Mouse (Mus musculus) embryo, embryonic 11 days (tissue): ENCODE measurements at regions not wholly inside any gene's neighbourhood (a gene's known extent, or its start where the extent isn't known, plus 50 kb on each side); places are given as distances from the start of the nearest gene placed in this dataset.

Source experiments
- DNase-seq: peaks from one replicate; pipeline ENCODE4 v3.0.0-alpha.2; 2015

DNA sequence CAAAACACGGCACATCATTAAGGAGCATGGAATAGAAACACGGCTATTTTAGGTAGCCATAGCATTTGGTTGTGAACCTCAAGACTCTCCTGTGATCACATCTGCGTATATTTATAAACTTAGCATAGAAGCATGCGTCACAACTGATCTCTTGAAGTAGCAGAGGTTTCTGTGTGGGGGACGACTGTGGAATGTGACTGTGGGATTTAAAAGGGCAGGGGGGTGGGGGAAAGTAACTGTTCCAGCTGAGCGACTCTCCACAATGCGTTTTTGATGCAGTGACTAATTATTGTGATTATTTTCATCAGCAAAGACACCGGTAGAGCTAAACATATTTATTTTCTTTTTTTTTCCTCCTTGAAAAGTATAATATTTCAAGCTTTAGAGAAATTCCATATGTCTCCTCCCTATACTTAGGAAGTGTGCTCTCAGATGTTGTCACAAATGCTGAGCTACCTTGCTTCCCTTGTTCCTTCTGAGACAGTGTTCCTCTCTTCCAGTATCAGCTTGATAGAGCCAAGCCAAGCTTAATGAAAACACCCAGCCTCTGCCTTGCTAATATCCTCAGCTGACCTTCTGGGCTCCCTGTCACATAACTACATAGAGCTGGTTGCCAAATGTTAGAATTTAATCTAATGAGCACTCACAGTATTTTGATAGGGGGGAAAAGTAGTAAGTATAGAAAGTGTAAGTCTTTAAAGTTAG, 75.0 kb upstream of the Magi3 start:
- no peak for DNase-seq

DNA sequence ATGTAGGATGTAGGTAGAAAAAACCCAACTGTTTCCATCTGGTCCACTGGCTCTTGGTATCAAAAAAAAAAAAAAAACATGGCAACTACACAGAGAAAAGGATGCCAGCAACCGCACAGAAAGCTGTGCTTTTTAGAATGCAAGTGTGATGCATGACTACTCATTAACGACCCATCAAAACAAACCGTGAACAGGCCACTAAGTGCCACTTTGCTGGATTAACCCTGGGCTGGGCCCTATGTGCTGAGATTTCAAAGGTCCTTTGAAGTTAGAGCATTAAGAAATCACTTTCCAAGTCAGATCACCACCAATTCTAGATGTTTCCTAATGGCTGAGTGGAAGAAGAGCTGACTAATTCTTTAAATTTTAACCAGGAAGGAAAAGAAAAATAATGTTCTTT, 73.7 kb upstream of the Magi3 start:
- DNase-seq, result no peak

DNA sequence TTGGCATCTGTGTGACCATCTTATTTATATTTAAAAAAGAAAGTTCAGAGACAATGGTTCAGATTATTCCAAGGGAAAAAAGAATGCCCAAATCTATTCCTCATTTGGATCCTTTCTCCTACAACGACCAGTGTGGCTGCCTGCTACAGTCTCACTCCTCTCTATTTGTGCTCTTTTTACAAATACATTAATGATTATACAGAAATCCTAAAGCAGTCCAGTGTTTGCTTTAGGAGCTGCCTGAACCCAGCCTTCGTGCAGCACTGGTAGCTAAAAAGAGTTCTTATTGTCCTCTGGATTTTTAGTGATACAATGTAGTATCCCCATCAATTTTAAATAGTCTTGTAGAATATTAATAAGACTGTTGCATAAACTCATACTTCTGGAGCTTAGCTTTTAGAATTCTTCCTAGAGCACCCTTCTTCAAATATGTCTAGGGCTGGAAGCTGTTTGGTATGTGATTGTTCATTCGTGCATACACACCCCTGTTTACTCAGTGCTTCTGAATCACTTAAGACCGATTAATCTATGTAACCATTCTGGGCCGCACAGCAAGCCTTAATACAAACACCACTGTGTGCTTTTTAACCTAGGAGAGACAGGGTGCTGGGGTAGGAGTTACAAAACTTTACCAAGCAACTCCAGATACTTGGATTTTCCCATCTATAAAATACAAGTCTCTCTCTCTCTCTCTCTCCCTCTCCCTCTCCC, 69.0 kb upstream of the Magi3 start:
- no peak for DNase-seq

DNA sequence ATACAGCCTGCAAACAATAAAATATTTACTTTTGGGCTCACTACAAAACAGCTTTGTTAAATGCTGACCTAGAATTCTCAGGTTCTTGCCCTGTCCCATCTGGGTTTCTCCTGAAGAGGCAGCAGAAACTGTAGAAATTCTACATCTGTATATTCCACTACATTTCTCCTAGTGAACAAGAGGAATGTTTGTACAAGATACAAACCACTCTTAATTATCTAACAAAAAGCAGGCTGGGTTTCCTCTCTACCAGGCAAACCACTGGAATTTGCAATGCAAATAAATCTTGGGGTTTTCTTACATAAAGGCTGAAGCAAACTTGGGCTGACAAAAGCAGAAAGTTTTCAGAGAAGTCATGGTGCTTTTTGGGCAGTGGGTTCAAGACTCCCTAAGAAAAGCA, 67.7 kb upstream of the Magi3 start:
- no peak for DNase-seq

DNA sequence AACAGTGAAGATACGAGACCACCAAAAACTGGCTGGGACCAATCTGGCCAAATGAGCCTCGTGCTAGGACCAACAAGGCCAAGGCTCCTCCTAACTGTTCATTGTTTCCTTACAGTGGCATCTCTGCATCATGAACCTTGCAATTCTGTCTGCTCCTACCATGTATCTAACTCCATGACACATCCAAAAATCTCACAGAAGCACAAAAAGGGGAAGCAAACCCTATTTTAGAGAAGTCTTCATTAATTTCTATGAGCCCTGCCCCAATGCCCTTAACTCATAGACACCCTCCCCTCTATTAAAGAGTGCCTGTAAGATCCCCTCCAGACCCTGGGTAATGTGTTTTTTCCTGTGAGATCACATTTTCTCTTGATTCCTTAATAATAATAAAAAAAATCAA, 64.8 kb upstream of the Magi3 start:
- no peak for DNase-seq

DNA sequence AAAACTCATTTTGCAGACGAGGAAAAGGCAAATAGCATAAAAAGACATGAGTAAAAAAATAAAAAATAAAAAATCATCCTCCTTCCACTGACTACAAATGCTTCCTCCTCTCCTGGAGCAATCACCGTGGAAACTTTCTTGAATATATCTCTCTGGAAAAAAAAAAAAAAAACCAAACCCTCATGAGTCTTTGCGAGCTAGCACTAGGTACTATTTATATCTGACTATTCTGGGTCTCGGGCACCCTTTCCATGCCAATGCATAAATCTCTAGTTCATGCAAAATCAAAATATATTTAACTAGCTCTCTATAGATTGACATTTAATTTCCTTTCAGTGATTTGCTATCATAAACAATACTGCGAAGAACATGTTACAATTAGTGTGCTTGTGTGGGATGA, 63.7 kb upstream of the Magi3 start:
- no peak for DNase-seq

DNA sequence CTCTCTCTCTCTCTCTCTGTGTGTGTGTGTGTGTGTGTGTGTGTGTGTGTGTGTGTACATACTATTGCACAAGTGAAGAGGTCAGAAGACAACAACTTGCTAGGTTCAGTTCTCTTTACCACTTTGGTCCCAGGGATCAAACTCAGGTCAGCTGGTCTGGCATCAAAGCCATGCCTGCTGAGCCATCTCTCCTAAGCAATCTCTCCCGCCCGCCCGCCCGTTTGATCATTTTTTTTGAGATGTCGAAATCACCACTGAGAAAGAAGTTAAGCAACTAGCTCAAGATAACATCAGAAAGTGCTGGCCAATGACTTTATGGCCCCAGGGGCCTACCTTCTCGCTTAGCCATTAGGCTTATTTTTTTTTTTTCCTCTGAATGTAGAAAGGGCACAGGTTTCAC, 59.3 kb upstream of the Magi3 start:
- DNase-seq, result no peak

DNA sequence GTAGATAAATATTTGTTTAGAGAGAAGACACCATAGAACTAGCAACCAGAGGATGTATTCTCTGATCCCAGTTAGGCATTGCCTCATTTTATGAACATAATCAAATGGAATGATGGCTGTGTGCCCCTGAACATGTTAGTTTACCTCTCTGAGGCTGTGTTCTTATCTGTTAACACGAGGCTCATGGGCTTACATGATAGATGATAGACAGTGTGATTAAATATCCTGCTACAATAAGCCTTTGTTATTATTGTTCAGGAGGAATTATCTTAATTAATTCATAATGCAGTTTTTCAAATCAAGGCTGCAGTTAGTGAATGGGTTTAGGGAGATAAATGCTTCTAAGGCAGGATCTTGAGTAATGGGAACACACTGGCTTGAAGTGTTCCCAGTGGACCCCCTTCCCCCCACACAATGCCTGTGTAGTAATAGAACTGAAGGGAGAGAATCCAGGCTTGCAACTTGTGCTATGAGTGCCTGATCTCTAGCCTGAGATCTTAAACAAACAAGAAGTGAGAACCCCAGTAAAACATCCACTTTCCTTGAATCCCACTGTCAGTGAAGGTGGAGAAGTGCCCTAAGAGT, 54.6 kb upstream of the Magi3 start:
- no peak for DNase-seq

DNA sequence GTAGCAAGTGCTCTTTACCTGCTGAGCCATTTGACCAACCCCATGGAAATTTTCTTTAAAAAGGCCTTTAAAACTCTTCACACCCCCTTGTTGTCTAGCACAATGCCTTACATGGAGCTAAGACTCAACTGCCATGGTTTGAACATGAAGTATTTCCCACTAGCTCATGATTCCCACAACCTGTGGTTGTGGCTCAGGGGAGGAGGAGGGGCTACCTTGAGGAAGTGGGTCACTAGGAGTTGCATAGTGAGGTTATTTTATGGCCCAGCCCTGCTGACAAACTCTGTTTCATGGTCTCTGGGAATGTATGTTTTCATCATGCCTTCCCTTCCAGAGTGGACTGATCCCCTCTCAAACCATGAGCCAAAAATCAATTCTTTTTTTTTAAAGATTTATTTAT, 53.9 kb upstream of the Magi3 start:
- no peak for DNase-seq
